Mouse (Mus musculus) spleen, postnatal 10 days (tissue): ENCODE results near the gene Ikzf2.

Experiments used
- DNase-seq, 2 experiments: peaks; one replicate each; pipeline ENCODE4 v3.0.0; 2021 to 2022; ENCODE audit warnings: low spot score in 2 of 2

Gene Ikzf2

GRCm38 (mm10) chr1:69687076-69687991 is at the start of gene Ikzf2:
TSS of gene Ikzf2 (minus strand) at chr1:69687245.
- DNase-seq: peak; percentile 46 to 68

DNA sequence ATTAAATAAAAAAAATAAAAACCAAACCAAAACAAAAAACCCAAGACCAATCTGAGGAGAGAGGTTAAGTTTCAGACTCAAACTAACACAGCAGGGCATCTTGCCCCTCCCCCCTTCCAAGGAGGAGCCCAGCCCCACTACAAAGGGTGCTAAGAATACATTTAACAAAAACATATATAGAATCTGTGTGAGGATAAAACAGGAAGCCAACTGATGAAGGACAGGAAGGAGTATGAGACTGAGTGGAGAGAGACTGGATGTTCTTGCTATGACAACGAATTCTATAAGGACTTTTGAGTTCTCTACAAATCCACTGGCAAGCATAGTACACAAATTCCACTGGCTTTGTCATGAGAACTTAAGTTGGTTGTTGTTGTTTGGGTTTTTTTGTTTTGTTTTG is 42.7 kb upstream of the Ikzf2 start:
- no peak for DNase-seq

GRCm38 (mm10) chr1:69729031-69729679 is 42.1 kb upstream of the Ikzf2 start:
- DNase-seq: no peak

DNA sequence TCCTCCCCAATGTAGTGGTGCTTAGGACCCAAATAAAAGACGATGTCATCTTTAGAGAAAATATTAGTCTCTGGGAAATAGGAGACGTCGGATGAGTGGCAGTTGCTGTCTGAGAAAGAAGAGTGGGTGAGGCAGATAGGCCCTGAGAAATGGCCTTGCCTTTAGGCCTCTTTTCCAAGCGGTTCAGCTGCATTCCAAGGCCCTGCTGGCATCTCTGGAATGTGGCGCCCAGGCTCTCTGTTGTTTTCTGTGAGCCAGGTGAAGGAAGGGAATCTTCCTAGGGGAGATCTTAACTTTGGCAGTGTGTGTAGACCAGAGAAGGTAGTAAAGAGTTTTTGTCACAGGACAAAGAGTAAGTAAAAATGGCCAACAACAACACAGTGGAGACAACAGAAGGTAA is 40.9 kb upstream of the Ikzf2 start:
- DNase-seq: no peak

GRCm38 (mm10) chr1:69717107-69717506 is 30.1 kb upstream of the Ikzf2 start:
- no peak for DNase-seq

- DNase-seq: no peak
Measured at GRCm38 (mm10) chr1:69708571-69708970, 21.5 kb upstream of the Ikzf2 start.

DNA sequence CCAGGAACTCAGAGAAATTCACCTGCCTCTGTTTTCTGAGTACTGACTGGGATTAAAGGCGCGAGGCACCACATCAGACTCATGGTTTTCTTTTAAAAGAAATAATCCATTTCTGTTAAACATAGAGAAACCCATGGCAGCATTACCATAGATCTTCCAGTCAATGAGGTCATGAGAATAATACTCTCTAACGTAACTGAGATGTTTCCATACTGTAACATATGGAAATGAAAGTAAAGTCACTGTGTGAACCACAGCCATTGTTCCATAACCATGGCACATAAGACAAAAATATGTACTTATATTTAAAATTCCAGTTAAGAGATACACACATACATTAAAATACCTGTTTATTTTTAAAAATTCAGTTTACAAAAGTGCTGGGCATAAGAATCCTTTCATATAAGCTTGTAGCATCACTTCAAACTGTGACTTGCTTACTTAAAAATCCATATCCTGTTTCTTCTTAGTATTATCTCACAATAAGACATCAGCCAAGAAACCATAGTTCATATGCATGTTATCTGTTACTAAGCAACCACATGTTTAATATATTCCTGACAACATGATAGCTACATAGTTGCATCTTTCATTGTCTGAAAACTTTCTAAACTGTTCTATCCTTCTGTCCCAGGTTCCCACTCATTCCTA is 16.6 kb upstream of the Ikzf2 start:
- no peak for DNase-seq

- no peak for DNase-seq
Measured at GRCm38 (mm10) chr1:69691946-69692345, 4.9 kb upstream of the Ikzf2 start.

GRCm38 (mm10) chr1:69688961-69689360 is 1.9 kb upstream of the Ikzf2 start:
- peak in 1 of 2 experiments; percentile 35 for DNase-seq

GRCm38 (mm10) chr1:69688118-69688517 is 1.1 kb upstream of the Ikzf2 start:
- no peak for DNase-seq

DNA sequence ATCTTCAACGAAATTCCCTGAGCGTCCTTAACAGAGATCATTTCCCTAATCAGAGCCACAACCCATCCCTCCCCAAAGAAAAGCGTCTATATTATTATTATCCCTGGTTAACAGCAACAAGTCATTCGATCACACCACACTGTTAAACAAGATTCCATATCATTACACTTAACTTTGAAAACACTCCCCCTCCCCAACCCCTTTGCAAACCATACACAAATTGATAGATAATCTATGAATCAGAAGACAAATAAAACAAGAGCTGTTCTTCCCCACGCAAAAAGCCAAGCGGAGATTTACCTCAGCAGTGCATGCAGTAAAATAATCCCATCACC is 337 bp downstream of the Ikzf2 start:
- DNase-seq: no peak

GRCm38 (mm10) chr1:69685890-69686490 is 1.1 kb downstream of the Ikzf2 start:
- no peak for DNase-seq

DNA sequence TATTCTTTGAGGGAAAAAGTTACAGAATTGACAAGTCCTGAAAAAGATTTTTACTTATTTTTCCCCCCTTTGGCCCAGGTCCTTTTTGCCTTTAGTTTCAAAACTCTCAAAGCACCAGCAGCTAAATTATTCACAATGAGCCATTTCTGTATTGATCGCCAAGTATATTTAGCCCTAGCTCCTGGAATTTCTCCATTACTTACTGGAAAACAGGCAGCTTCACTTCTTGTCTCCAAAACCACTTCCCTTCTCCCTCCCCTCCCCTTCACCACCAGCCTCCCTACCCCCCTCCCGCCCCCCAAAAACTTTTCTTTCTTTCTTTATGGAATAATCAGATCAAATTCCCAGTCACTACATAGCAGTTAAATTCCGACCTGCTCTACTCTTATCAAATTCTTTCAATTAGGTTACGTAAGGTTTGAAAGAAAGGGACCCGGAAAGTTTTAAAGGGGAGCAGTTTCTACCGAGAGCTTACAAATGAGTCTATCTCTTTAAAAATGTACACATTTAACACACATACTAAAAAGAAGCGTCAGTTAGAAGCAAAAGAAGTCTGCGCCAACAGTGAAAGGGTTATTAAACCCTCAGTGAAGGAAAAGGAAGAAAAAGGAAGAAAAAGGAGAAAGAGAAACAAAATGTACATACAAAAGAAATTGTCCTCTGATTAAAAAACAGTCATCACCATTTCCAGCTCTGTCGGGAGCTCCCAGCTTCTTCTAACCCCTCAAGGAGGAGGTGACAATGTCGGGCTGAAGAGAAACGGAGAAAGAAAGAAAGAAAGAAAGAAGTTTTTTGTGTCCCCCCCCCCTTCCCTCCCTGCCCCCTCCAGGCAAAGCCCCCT is 1.8 kb downstream of the Ikzf2 start:
- DNase-seq: no peak

DNA sequence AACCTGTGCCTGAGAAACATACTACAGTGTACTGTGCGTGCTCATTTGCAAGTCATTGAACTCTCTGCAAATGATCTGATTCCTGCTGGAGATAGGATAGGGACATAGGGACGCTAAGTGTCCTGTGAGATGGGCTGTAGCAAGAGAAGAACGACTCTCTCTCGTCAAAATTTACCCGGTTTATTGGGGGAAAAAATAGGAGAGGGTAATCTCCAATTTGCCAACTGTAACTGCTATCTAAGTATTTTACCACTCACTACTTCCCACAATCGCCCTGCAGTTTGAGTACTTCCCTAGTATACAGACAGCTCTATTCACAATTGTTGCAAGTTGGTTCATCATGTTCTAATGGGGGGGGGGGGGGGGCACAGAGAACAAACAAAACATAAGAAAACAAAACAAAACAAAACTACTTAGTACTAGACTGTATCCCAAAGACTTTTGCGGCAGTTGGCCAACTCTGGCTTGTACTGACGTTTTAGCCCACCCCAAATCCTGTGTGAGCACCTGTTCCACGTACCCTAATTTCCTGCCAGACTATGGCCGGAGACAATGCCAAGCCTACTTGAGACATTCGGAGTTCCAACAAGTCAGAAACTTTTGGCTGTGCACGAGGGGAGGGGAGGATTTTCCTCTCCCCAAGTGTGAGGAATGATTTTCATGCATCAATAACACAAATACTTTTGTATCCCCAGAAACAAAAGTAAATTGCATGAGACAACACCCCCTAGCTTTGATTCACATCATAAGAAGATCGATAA is 2.6 kb downstream of the Ikzf2 start:
- no peak for DNase-seq

DNA sequence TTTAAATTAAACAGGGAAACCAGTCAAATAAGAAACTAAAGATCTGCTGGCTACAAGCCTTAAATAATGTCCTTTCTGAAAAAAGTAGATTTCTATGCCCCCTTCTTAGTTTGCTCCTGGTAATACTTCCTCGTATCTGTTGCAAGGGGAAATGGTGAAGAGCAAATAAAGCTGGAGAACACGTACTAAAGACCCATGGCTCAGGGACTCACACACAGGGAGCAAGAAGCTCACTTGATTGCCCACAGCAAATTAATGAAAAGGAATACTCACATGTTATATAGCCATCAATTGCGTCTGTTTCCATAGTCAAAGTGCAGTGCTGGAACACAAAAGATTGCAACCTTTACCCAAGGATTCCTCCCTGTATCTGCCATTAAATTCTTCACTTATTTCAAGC is 3.2 kb downstream of the Ikzf2 start:
- no peak for DNase-seq

DNA sequence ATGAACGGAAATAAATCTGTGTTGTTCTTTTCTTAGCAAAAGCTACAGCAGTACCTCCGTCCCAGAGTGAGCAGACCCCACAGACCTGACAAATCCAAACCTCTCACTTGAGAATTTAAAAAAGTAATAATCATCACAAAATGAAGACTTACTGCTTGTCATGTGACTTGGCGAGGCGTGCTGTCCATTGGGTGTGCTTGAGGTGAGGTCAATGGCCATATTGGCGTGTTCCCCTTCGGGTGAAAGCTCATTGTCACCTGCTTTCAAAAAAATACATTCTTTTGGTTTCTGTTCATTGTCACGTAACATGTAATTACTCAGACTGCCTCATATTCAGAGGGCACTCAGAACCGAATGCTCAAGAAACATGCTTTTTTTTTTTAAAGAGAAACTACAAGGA is 4.0 kb downstream of the Ikzf2 start:
- DNase-seq: no peak

- DNase-seq: no peak
Measured at GRCm38 (mm10) chr1:69682261-69682660, 4.8 kb downstream of the Ikzf2 start.

- DNase-seq: no peak
Measured at GRCm38 (mm10) chr1:69681003-69681402, 6.0 kb downstream of the Ikzf2 start.

- DNase-seq: no peak
Measured at GRCm38 (mm10) chr1:69680501-69680900, 6.5 kb downstream of the Ikzf2 start.

GRCm38 (mm10) chr1:69669897-69670404 is 17.1 kb downstream of the Ikzf2 start:
- no peak for DNase-seq
